Mouse (Mus musculus) splenic B cell, adult 2 months (primary cell): ENCODE results near the gene Pcsk6.
"Not testable (repeated sequence)": the region's sequence is repeated elsewhere in the genome, so short reads cannot be mapped to it uniquely, and the experiment has no call there.

Experiments used
- DNase-seq: peaks from one replicate; pipeline ENCODE4 v3.0.0-alpha.2; 2011; ENCODE audit warnings: low read depth, low spot score
- H3K27me3 ChIP-seq: 2 replicates; pipeline ENCODE4 v1.6.1; 2012; ENCODE audit warnings: mild to moderate bottlenecking, low read length, moderate library complexity, mixed read lengths; ENCODE audit not compliant: control insufficient read depth, poor library complexity, insufficient read depth, severe bottlenecking
- H3K36me3 ChIP-seq: 2 replicates; pipeline ENCODE4 v1.6.1; 2012; ENCODE audit warnings: mild to moderate bottlenecking, low read length, moderate library complexity, mixed read lengths; ENCODE audit not compliant: control insufficient read depth, poor library complexity, insufficient read depth, severe bottlenecking

Gene Pcsk6

DNA sequence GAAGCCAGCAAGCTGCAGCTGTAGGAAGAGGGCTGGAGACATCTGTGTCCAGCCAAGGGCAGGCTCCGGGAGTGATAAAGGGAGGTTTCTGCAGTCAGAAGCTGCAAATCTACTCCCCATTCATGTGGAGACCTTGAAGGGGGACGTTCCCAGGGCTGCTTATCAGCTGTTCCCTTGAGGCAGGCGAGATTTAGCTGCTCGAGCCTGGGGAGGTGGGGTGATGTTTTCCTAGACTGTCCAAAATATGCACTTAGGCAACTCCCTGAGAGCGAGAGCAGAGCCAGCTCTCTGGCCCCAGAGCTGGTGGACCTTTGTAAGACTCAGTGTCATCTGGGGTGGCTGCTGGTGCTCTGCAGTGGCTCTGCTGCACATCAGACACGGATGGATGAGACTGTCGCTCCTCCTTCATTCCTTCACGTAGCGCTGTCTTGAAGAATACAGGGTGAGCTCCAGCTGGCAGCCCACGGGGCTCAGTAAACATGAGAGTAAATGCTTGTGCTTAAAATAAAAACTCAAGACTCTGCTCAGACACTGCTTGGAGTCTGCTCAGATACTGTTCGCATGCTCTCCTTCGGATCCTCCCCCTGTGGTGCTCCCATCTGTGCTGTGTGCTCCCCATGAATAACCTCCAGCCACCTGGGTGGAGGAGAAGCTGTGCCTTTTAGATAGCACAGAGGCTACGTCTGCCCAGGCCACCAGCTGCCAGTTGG, 41.1 kb downstream of the Pcsk6 start:
- Histone ChIP-seq H3K27me3 (no peaks in the 10 kb centered on the region), H3K36me3 (no peaks in the 10 kb centered on the region)
- no peak for DNase-seq

DNA sequence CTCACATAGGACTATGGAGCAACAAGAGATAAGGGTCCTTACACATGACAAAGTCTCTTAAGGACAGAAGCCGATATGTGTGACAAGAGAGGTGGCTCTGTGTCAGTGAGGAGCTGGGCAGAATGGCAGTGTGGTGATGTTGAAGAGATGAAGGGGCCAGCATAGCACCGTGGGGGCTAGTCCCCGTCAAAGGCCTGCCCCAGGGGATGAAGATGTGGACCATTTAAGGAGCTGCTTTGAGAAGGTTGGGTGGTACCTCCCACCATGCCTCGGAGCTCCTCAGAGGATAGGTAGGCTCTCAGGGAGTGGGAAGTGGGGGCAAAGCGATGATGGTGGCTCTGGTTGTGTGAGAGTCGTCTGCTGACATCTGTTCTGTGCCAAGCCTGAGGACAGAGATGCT, 41.9 kb downstream of the Pcsk6 start:
- DNase-seq = no peak
- Histone ChIP-seq H3K27me3 (no peaks in the 10 kb centered on the region), H3K36me3 (no peaks in the 10 kb centered on the region)

DNA sequence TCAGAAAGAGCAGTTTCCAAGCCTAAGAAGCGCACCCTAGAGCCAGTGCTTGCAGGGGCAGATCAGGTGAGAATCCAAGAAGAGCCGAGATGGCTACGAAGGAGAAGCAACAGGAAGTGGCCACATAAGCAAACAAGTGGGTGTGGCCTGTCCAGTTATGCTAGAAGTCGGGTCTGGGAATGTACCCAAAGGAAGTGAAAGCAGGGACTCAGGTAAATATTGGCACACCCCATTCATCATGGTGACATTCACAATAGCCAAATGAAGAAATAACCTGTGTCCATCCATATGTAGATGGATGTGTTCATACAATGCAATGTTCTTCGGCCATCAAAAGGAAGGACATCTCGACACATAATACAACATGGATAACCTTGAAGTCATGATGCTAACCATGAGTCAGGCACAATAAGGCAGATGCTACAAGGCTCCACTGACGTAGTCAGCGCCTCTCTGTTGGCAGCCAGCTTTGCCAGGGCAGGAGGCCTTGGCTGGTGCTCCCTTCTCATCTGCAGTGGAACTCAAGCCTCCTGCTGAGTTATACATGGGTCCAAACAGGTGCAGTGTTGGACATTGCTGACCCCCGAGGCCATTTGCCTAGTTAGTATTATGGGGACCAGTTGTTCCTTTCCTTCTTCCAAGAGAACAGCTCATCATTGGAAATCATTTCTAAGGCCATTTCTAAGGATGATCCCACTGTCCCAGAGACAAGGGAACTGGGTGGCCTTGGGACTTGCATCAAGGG, 45.2 kb downstream of the Pcsk6 start:
- DNase-seq = no peak
- no peaks in the 10 kb centered on the region for H3K27me3 ChIP-seq
- H3K36me3 ChIP-seq = no peaks in the 10 kb centered on the region

DNA sequence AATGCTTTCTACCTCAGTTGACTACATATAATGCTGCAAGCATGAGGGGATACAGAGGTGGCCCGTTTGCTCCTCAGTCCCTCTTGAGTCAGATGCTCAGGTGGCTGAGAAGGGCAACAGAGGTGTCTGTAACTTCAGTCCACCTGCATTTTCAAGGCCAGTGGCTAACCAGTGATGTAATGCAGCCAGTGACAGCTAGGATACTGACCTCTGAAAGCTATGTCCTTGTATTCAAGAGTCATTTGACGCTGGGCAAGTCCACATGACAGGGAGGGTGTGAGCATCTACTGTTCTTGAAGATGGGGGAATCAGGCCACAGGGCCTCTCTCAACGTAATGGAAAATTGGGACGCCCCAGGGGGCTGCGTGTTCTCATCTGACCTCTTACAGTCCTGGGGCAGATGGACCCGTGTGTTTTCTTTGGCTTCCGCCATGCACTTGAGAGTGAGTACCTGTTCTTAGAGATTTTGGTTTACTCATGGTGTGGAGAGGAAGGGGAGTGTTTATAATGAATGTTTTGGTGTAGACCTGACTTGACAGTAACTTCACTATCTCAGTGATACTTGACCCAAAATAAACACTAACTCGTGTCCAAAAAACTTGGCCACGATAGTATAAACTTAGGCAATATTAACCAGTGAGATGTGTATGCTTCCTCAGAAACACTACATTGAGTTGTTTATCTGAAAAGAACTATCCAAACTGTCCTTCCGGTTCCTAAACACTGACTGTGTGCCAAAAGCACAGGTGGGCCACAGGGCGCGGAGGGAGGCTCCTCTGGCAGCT, 48.0 kb downstream of the Pcsk6 start:
- no peaks in the 10 kb centered on the region for H3K36me3 ChIP-seq
- no peak for DNase-seq

DNA sequence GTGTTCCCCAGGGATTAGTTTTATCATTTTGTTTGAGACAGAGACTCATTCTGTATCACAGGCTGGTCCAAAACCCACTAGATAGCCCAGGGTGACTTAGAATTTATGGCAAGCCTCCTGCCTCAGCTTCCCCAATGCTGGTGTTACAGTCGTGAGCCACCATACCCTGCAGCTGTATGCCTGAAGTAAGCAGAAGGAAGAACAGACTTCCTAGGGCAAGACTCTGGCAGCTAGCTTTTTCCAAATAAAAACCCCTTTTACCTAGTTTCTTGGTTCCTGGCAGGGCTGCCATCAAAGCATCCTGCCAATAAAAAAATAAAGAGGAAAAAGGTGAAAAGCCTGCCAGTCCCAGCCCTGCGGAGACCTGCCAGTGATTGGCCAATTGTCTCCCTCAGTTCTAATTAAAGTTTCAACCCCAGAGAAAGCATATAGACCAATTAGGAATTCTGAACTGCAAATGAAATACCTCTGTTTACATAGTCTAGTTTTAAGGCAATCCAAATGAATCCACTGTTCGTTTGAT, 51.6 kb downstream of the Pcsk6 start:
- Histone ChIP-seq H3K36me3 (no peaks in the 10 kb centered on the region), H3K27me3 (no peaks in the 10 kb centered on the region)
- no peak for DNase-seq

More for the DNA sequence above, 48.0 kb downstream of the Pcsk6 start:
- H3K27me3 ChIP-seq = no peaks in the 10 kb centered on the region

DNA sequence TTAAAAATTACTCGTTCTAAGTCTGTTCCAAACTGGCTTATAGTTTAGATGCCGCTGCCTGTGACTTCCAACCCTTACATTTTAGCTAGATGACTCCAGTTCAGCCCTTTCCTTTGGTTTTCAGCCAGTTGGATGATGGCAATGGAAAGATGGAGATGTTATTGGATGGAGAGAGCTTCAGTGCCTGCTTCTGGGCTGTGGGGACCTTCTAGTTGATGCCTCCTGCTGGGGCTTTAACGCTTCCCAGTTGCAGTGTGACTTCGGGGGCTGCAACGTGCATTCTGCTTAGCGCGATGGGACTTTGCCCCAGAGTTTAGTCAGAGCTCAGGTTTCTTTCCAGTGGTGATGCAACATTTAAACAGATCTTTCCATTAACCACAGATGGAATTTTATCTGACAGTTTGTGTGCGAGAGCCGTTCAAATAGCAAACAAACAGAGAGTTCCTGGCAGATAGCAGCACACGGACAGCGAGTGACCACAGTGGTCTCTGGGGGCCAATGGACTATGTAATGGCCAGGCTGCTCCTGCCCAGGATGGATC, 53.3 kb downstream of the Pcsk6 start:
- H3K36me3 ChIP-seq = no peaks in the 10 kb centered on the region
- H3K27me3 ChIP-seq = no peaks in the 10 kb centered on the region
- no peak for DNase-seq

DNA sequence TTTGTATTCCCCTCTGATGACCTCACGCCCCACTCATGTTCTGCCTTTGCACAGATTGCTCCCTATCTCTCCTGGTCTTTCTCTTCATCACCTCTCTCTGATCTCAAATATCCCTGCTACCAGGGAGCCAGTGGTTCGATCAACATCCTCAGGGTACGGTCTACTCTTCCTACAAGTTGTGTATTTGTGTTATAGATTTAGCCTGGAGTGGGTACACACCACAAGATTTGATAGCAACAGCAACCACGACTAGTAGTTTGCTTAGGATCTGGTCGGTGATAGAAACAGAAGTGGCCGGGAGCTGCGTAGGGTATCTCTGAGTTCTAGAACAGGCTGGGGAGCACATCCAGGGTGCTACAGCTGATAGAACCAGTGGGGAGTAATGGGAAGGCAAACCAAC, 54.3 kb downstream of the Pcsk6 start:
- no peaks in the 10 kb centered on the region for H3K27me3 ChIP-seq
- DNase-seq = no peak
- H3K36me3 ChIP-seq = no peaks in the 10 kb centered on the region

DNA sequence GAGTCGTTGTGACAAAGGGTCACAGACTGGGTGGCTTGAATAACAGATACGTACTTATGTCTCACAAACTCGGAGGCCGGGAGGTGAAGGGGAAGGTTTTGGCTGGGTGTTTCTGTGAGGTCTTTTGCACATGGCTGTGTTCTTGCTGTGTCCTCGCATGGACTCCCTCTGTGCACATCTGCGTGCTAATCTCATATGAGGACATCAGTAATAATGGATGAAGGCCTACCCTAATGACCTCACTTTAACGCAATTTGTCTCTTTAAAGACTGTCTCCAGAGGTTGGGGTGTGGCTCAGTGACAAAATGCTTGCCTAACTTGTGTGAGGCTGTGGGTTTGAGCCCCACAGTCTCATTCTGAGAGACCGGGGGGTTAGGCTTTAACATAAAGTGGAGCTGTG, 55.0 kb downstream of the Pcsk6 start:
- Histone ChIP-seq H3K27me3 (no peaks in the 10 kb centered on the region), H3K36me3 (no peaks in the 10 kb centered on the region)
- DNase-seq = no peak

DNA sequence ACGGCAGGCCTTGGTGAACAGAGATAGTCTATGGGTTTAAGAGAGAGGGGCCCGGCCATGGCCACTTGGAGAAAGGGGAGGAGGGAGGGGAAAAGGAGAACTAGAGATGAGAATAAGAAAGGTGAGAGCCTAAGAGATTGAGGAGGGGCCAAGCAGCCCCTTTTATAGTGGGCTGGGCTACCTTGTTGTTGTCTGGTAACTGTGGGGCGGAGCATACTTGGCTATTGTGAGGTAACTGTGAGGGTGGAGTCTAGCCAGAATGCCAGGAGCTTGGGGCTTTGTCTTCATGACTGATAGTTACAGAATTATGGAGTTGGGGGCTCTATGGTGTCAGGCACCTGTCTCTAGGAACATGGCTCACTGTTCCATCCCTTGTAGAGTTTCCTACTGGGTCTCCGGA, 56.9 kb downstream of the Pcsk6 start:
- DNase-seq = no peak
- H3K36me3 ChIP-seq = no peaks in the 10 kb centered on the region
- no peaks in the 10 kb centered on the region for H3K27me3 ChIP-seq

DNA sequence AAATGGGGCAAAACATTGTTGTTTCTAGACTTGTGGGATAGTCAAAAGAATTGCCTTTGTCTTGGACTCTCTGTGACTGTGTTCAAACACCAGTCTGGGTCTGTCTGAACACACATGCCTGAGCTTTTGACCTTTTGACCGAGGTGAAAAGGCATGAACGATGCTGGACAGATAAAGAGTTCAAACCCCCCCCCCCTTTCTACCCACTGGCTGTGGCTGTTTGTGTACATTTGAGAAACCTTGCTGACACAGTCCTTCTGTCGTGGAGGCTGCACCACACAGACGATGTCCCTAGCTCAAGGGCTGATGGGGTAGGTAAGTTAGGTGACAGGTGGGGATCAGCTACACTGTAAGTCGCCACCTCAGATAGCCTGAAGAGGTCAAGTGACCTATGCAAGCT, 67.9 kb downstream of the Pcsk6 start:
- no peaks in the 10 kb centered on the region for H3K36me3 ChIP-seq
- DNase-seq = no peak
- no peaks in the 10 kb centered on the region for H3K27me3 ChIP-seq

DNA sequence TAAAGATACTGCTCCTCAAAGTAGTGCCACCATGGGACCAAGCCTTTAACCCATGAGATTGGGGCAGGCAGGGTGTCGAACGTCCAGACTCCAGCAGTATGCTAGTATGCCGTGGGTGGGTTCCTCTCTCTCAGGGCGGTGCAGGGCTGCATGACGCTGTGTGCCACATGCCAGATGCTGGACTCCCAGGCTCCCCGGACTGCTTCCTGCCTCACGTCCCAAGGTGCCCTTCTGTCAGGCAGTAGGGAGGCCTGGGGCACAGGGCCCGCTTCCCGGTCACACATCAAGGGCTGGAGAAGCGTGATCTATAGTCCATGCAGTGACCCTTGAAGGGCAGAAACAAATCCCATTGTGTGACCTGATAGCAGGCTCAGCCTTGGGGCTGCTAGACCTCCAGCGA, 68.9 kb downstream of the Pcsk6 start:
- Histone ChIP-seq H3K27me3 (no peaks in the 10 kb centered on the region), H3K36me3 (no peaks in the 10 kb centered on the region)
- no peak for DNase-seq

DNA sequence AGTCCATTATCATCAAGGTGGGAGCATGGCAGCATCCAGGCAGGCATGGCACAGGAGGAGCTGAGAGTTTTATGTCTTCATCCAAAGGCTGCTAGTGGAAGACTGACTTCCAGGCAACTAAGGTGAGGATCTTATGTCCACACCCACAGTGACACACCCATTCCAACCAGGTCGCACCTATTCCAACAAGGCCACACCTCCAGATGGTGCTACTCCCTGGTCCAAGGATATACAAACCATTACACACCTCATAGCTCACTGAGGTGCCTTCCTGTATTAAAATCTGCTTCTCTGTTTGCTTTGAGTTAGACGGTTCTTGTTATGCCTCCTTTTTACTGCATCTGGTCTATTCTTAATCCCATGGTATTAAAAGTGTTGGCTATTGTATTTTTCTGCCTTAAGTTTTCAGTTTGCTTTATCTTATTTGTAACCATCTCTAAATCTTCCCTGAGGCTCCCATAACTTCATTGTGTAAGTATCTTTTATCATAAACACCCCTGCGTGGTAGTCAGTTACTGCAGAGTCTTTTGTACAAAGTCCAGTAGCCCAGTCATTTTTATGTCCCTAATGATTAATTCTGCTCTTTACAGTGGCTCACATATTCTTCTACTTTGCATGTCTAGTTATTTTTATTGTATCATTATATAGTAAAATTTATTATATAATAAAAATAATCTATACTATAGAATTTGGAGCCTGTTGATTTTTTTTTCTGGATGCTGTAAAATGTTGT, 72.9 kb downstream of the Pcsk6 start:
- not testable (repeated sequence) for H3K27me3 ChIP-seq, DNase-seq

DNA sequence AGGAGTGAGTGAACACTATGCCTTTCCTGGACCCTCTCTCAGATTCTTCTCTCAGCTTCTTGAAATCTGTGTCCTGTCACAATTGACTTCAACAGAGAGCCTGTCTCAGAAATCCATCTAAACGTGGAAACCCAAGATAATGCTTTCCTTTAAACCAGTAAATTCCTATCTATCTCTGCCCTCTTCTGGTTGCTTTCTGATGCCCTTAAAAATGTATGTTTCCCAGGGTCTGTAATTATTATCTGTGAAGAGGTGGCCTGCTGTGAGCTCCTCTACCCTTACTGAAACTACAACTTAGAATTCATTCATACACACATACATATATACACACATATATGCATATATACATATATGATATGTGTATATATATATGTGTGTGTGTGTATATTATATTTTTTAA, 73.7 kb downstream of the Pcsk6 start:
- DNase-seq = no peak
- no peaks in the 10 kb centered on the region for H3K36me3 ChIP-seq
- no peaks in the 10 kb centered on the region for H3K27me3 ChIP-seq

More for the DNA sequence above, 72.9 kb downstream of the Pcsk6 start:
- H3K36me3 ChIP-seq = not testable (repeated sequence)

DNA sequence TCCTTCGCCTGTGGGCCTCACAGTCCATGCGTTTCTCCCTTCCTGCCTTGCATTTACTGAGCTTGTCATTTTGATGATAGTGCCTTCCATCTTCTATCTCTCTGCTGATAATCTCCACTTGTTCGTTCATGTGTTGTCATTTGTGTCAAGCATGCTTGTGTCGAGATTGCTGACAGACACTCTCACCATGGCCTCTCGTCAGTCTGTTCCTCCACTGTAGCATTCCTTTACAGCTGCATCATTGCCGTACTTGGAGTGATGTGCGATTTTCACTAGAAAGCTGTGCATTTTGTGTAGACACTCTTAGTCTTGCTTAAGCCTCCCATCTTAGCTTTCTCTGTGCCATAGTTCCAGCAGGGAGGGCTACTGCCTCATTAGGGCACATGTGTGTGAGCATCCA, 79.5 kb downstream of the Pcsk6 start:
- DNase-seq = no peak
- Histone ChIP-seq H3K27me3 (no peaks in the 10 kb centered on the region), H3K36me3 (no peaks in the 10 kb centered on the region)
